Mouse (Mus musculus): ENCODE measurements around the gene Iqgap1.

- TF ChIP-seq POLR2A (IDR thresholded peaks at IDR 0.05; ENCODE audit: control insufficient read depth, low read depth, low read length), result no peak
- TF ChIP-seq CTCF (IDR thresholded peaks at IDR 0.05; ENCODE audit: control insufficient read depth, insufficient read depth, insufficient replicate concordance, low read depth, low read length), result no peak
These were observed 46.7 kb downstream of the Iqgap1 start for GRCm38 (mm10) chr7:80778958-80779669.

Measured in testis, adult 2 months (tissue).